Mouse (Mus musculus): ENCODE measurements around the gene Kcnn3. TPM values are rescaled to one million over a fixed set of nuclear protein-coding genes. Genes with fewer than 3 reads are reported as not detected.

The Kcnn3 gene
- not detected in 4 replicates for total RNA-seq (2023)

DNA sequence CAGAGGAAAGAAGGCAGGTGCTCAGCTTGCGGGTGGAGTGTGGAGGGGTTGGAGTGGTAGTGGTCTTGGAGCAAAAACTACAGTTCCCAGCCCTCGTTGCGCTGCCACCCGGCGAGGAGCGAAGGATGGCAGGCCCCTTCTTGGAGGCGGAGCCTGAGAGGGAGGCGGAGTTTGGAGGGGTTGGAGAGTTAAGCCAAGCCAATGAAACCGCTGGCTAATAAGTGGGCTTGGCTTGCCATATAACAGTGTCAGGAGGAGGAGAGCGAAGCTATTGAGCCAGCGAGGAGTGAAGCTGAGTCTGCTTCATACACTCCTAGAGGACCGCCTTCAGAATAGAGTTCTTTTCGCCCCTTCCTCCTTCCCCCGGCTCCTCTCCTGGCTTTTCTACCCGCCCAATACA lies at the start of gene Kcnn3:
Kcnn3 (plus strand) TSS at position 271 of the 400 bp plus-strand sequence.

DNA sequence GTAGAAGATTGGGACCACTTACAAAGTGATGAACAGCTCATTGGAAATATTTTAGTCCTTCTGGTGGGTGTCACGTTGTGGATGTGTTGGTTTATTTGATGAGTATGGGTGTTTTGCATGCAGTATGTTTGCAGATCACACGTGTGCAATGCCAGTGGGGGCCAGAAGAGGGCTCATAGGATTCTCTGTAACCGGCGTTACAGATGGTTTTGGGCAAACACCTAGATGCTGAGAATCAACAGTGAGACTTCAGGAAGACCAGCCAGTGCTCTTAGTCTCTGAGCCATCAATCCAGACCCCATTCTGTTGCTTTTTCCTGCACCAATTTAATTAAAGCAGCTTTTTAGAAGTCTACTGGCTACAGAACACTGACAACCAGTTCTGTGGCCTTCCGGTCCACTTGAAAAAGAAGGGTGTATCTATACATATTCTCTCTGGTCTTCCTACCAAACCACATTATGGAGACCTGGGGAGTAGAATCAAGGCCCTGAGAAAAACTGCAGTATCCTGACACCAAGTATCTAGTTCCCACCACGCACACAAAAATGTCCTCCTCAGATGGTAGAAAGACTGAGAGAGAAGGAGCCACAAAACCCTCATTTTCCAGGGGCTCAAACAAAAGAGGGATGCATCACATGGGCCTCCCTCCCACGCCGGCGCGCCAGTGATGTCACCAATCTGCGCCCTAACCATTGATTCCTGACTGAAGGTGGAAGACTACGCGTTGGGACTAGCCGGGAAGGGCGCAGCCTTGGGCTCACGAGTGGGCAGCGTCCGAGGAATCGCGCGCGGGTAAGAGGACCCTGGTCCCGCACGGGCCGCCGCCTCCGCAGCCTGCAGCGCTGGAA lies 194.6 kb downstream of the Kcnn3 start, which contains the start of gene Adar:
Adar (plus strand) TSS at position 664 of the 848 bp plus-strand sequence.

Other genes with a start within 250 kb of the Kcnn3 start
- gene Slc50a1, start 249.6 kb upstream of the Kcnn3 start, total RNA-seq (2023), result 140 to 170 TPM (median 145 TPM) in 4 replicates
- 1.0 to 1.8 TPM (median 1.1 TPM) in 4 replicates for gene Efna1, start 239.0 kb upstream of the Kcnn3 start, total RNA-seq (2023)
- gene Efna3, start 197.2 kb upstream of the Kcnn3 start, total RNA-seq (2023), result not detected in 4 replicates
- 0.36 TPM in 1 of 4 replicates, not detected in the others for gene Efna4, start 182.1 kb upstream of the Kcnn3 start, total RNA-seq (2023)
- 6.8 to 7.4 TPM (median 7.1 TPM) in 4 replicates for gene Adam15, start 170.2 kb upstream of the Kcnn3 start, total RNA-seq (2023)
- gene Dcst2, start 158.2 kb upstream of the Kcnn3 start, total RNA-seq (2023), result 0.25 TPM in 1 of 4 replicates, not detected in the others
- gene Dcst1, start 154.9 kb upstream of the Kcnn3 start, total RNA-seq (2023), result 0.31 to 0.33 TPM in 2 of 4 replicates, not detected in the others
- gene Zbtb7b, start 125.4 kb upstream of the Kcnn3 start, total RNA-seq (2023), result 60.4 to 64.8 TPM (median 62.5 TPM) in 4 replicates
- gene Lenep, start 117.4 kb upstream of the Kcnn3 start, total RNA-seq (2023), result 0.52 TPM in 1 of 4 replicates, not detected in the others
- gene Flad1, start 108.3 kb upstream of the Kcnn3 start, total RNA-seq (2023), result 31.6 to 44.7 TPM (median 35.1 TPM) in 4 replicates
- 3.8 to 6.6 TPM (median 4.5 TPM) in 4 replicates for gene Cks1b, start 101.8 kb upstream of the Kcnn3 start, total RNA-seq (2023)
- gene Shc1, start 101.7 kb upstream of the Kcnn3 start, total RNA-seq (2023), result 88.4 to 93.9 TPM (median 92.1 TPM) in 4 replicates
- gene Pygo2, start 90.0 kb upstream of the Kcnn3 start, total RNA-seq (2023), result 32.0 to 39.9 TPM (median 36.9 TPM) in 4 replicates
- gene Pbxip1, start 83.5 kb upstream of the Kcnn3 start, total RNA-seq (2023), result 124 to 130 TPM (median 128 TPM) in 4 replicates
- gene Pmvk, start 65.6 kb upstream of the Kcnn3 start, total RNA-seq (2023), result 14.3 to 19.8 TPM (median 17.7 TPM) in 4 replicates
- gene Adar, start 194.9 kb downstream of the Kcnn3 start, total RNA-seq (2023), result 170 to 188 TPM (median 171 TPM) in 4 replicates
- 1.3 to 1.7 TPM (median 1.5 TPM) in 4 replicates for gene Chrnb2, start 244.5 kb downstream of the Kcnn3 start, total RNA-seq (2023)

Data from B cell, adult 62 days (primary cell).